Mouse (Mus musculus): ENCODE measurements around the gene Kat2b. TPM values are rescaled to one million over a fixed set of nuclear protein-coding genes. Genes with fewer than 3 reads are reported as not detected.

Kat2b gene
- total RNA-seq, 2 experiments from 2014 or later, result 30.5 to 35.1 TPM

Other genes with a start within 250 kb of the Kat2b start
- gene Efhb, start 103.5 kb upstream of the Kat2b start, total RNA-seq (2014; fragmentation: Nextera tagmentation), result not detected in 2 replicates
- gene Efhb, start 103.5 kb upstream of the Kat2b start, total RNA-seq (2017), result not detected in 2 replicates
- gene Rab5a, start 87.6 kb upstream of the Kat2b start, total RNA-seq (2014; fragmentation: Nextera tagmentation), result 29.6 and 38.1 TPM in 2 replicates
- gene Rab5a, start 87.6 kb upstream of the Kat2b start, total RNA-seq (2017), result 53.5 and 55.0 TPM in 2 replicates
- not detected in 2 replicates for gene Pp2d1, start 27.4 kb upstream of the Kat2b start, total RNA-seq (2014; fragmentation: Nextera tagmentation)
- gene Pp2d1, start 27.4 kb upstream of the Kat2b start, total RNA-seq (2017), result not detected in 2 replicates
- 16.8 and 26.3 TPM in 2 replicates for gene Sgo1, start 122.5 kb downstream of the Kat2b start, total RNA-seq (2014; fragmentation: Nextera tagmentation)
- 36.6 and 60.1 TPM in 2 replicates for gene Sgo1, start 122.5 kb downstream of the Kat2b start, total RNA-seq (2017)